Comparison of ENCODE assay signal across 29 mouse cellular contexts in the genomic region with DNA sequence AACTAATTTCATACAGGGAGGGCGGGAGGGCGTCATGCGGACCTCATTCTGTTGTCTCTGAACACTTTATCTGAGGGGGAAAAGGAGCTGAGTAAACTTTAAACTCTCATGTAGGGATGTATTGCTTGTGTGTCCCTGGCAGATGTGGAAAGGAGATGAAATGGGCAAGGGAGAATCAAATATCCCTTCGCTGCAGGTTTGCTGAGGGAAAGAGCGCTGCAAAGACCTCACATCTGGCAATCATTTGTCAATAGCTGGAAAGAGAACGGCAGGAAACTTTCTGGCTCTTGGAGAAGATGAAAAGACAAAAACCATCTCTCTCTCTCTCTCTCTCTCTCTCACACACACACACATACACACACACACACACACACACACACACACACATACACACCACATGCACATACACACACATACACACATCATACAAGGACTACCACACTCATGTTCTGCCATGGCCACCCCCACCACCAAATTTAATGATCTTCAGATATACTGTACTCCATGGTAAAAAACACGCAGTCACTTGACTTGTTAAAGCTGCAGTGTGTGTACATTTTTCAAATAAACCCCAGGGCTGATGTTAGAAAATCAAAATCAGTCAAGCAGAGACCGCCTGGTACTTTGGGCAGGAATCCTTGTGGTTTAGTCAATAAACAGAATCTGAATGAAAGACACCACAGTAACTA.
A peak's percentile ranks its signal among the peaks of the same experiment; 100 is the strongest.
DNase-seq lines count a peak whose midpoint lies in the region; ATAC-seq lines count a peak whose summit lies in the region.
"Had no signal": no experiment of that assay in that cellular context is flagged by ENCODE, and none has a peak within 500 bp of the region (broad histone marks: within the 10 kb centered on the region; RNA-seq: fewer than 3 reads in every experiment).

No protein-coding gene starts in this region.

- H3K36me3 ChIP-seq in embryonic facial prominence, embryonic 13.5 days, result no peaks in the 10 kb centered on the region
- H3K36me3 ChIP-seq in limb, embryonic 11.5 days (ENCODE audit: control insufficient read depth, insufficient read depth, low read length), result no peaks in the 10 kb centered on the region
- H3K36me3 ChIP-seq: forebrain, embryonic 15.5 days; G1E; hindbrain, embryonic 13.5 days; liver, embryonic 13.5 days; midbrain, embryonic 15.5 days had no signal

- H3K4me3 ChIP-seq in embryonic facial prominence, embryonic 13.5 days, result no peak overlapping the region
- no peak overlapping the region for H3K4me3 ChIP-seq in limb, embryonic 11.5 days (ENCODE audit: low read depth, low read length)
- H3K4me3 ChIP-seq: forebrain, embryonic 15.5 days; hindbrain, embryonic 13.5 days; liver, embryonic 13.5 days; megakaryocyte, embryonic 14.5 days; midbrain, embryonic 15.5 days; myocyte had no signal

- 0 out of 2 replicates have a peak, but pooled peaks have one; percentile 37 for ATAC-seq in embryonic facial prominence, embryonic 13.5 days (ENCODE audit: insufficient number of reproducible peaks, insufficient read depth, low FRiP score, low TSS enrichment, low read depth)
- no peak for ATAC-seq in limb, embryonic 11.5 days (ENCODE audit: insufficient number of reproducible peaks, low FRiP score, low TSS enrichment, low read depth)
- ATAC-seq: forebrain, embryonic 15.5 days; inflammation-experienced regulatory T-cells, adult 6 months; midbrain, embryonic 15.5 days had no signal

- DNase-seq in NIH3T3 (ENCODE audit: low read depth), result peak; percentile 62
- DNase-seq in embryo, embryonic 10.5 days (ENCODE audit: low spot score), result peak; percentile 58
- peak; percentile 39 for DNase-seq in limb, embryonic 11.5 days (ENCODE audit: low spot score)
- no peak for DNase-seq in frontal cortex, postnatal 36 days (ENCODE audit: low spot score in 2 of 2)
- no peak for DNase-seq in urinary bladder, postnatal 36 days (ENCODE audit: low spot score in 2 of 2)
- no peak for DNase-seq in thymus, postnatal 10 days (ENCODE audit: low spot score in 2 of 2)
- DNase-seq in adrenal gland, adult 2 months, result no peak
- DNase-seq: adrenal gland, postnatal 10 days; B cell, adult 2 months; cerebellum, adult 18-20 months; cerebellum, postnatal 14 days; gastrocnemius, postnatal 25 days; kidney, adult 18-20 months; kidney, postnatal 25 days; layer of hippocampus, postnatal 36 days; liver, embryonic 13.5 days; lung, adult 2 months; lung, postnatal 14 days; right cerebral cortex, adult 18-20 months had no signal

- H3K9ac ChIP-seq in embryonic facial prominence, embryonic 13.5 days, result no peak overlapping the region
- no peak overlapping the region for H3K9ac ChIP-seq in limb, embryonic 11.5 days (ENCODE audit: low read length)
- H3K9ac ChIP-seq: forebrain, embryonic 15.5 days; hindbrain, embryonic 13.5 days; liver, embryonic 13.5 days; midbrain, embryonic 15.5 days had no signal

- 24% methylated on average over 8 of the region's 8 CpGs for WGBS in embryonic facial prominence, embryonic 13.5 days
- 36% methylated on average over 8 of the region's 8 CpGs for WGBS in limb, embryonic 11.5 days

- no peaks in the 10 kb centered on the region for H3K9me3 ChIP-seq in embryonic facial prominence, embryonic 13.5 days
- H3K9me3 ChIP-seq in limb, embryonic 11.5 days (ENCODE audit: control insufficient read depth, low read length), result no peaks in the 10 kb centered on the region
- H3K9me3 ChIP-seq: forebrain, embryonic 15.5 days; hindbrain, embryonic 13.5 days; liver, embryonic 13.5 days; megakaryocyte, embryonic 14.5 days; midbrain, embryonic 15.5 days had no signal

- H3K27ac ChIP-seq in embryonic facial prominence, embryonic 13.5 days, result peak overlapping the region; percentile 72
- H3K27ac ChIP-seq in limb, embryonic 11.5 days (replicated peaks; ENCODE audit: low read depth, low read length), result peak overlapping the region; percentile 44
- H3K27ac ChIP-seq: forebrain, embryonic 15.5 days; hindbrain, embryonic 13.5 days; liver, embryonic 13.5 days; midbrain, embryonic 15.5 days; stomach, postnatal 0 days had no signal

- H3K27me3 ChIP-seq in embryonic facial prominence, embryonic 13.5 days, result peaks cover 6% of the 10 kb centered on the region; the same call in 1 of the 2 replicates
- no peaks in the 10 kb centered on the region for H3K27me3 ChIP-seq in limb, embryonic 11.5 days (ENCODE audit: control insufficient read depth, insufficient read depth, low read length)
- H3K27me3 ChIP-seq: CH12.LX; forebrain, embryonic 15.5 days; hindbrain, embryonic 13.5 days; liver, embryonic 13.5 days; megakaryocyte, embryonic 14.5 days; midbrain, embryonic 15.5 days had no signal

- H3K4me2 ChIP-seq in embryonic facial prominence, embryonic 13.5 days, result peak overlapping the region; percentile 37
- no peak overlapping the region for H3K4me2 ChIP-seq in limb, embryonic 11.5 days (ENCODE audit: low read depth, severe bottlenecking)
- H3K4me2 ChIP-seq: forebrain, embryonic 15.5 days; hindbrain, embryonic 13.5 days; liver, embryonic 13.5 days; midbrain, embryonic 15.5 days had no signal

- H3K4me1 ChIP-seq in embryonic facial prominence, embryonic 13.5 days, result peaks cover 53% of the 10 kb centered on the region
- peaks cover 27% of the 10 kb centered on the region for H3K4me1 ChIP-seq in limb, embryonic 11.5 days (ENCODE audit: control insufficient read depth, insufficient read depth, low read length)
- H3K4me1 ChIP-seq: forebrain, embryonic 15.5 days; liver, embryonic 13.5 days; megakaryocyte, embryonic 14.5 days; midbrain, embryonic 15.5 days had no signal

Comparison
In these comparisons a context has a peak if more than half of its experiments do, and no peak if none do; other contexts are left out.
1. DNase-seq: peak in NIH3T3 (single experiment), embryo, embryonic 10.5 days (single experiment) and limb, embryonic 11.5 days (single experiment); none in frontal cortex, postnatal 36 days (0 of 2), urinary bladder, postnatal 36 days (0 of 2), thymus, postnatal 10 days (0 of 2) and adrenal gland, adult 2 months (single experiment).